Mouse (Mus musculus): Measurements from ENCODE around the gene Psapl1.
"Not testable (repeated sequence)": the region's sequence is repeated elsewhere in the genome, so short reads cannot be mapped to it uniquely, and the experiment has no call there.

Gene Psapl1

DNA sequence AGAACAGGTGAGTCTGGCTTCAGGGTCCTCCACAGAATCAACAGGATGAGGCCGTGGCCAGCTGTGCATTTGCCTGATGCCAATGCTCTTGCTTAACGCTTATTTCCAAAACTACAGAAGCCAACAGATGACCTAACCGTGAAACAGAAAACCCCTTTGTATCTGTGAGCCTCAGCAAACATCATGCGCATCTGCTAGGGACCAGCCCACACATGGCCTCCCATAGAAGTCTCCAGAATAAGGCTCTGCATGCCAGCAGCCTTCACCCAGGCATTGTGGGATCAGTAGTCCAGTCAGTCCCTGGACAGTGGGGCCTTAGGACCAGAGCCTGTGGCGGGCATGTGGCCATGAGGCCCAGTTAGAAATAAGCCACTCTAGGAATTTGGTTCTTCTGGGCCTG lies 400 bp upstream of the Psapl1 start:
- DNase-seq (ENCODE audit: low spot score), result no peak

DNA sequence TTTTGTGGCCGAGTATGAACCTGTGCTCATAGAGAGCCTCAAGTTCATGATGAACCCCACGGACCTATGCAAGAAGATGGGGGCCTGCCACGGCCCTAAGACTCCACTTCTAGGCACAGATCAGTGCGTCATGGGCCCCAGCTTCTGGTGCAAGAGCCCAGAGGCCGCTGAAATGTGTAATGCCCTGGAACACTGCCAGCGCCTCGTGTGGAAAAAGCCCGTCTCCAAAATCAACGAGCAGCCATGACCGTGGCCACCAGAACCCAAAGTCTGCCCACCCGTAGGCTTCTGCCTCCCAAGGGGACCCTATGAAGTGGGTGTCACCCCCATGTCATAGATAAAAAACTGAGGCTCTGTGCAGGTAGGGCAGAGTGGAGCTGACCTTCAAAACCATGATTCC lies 1.6 kb downstream of the Psapl1 start:
- no peak for DNase-seq (ENCODE audit: low spot score)

DNA sequence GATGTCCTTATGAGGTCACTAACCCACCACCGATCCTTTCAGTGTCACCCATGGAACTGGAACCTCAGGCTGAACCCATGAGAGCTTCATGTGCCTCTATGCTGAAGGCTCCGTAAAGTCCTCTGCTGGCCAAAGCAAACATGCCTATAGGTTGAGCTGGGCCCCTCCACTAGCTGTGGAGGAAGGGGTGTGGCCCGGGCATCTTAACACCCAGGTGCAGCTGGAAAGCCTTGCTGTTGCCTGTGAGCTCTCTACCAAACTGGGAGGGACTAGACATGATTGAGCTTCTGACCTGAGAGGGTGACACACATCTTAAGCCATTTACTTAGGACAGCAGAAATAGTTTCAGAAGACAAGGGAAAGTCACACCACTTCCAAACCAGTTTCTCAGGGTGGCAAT lies 5.0 kb downstream of the Psapl1 start:
- no peak for DNase-seq (ENCODE audit: low spot score)

DNA sequence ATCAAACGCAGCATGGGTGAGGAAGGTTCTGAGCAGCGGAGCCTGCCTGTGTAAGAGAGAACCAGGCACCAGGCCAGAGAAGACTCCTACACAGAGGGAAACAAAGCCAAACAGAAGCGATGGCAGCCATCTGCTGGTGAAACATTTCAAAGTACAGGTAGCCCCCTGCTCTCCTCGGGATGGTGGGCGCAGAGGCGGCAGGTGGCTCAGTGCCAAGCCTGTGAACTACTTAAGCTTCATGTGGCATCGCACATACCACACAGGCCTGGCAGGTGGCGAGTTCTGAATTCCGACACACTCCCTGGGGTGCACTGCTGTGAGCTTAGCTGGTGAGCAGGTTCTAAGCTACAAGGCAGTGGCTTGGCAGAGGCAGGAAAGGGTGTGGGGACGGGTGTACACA lies 9.5 kb downstream of the Psapl1 start:
- DNase-seq (ENCODE audit: low spot score), result no peak

DNA sequence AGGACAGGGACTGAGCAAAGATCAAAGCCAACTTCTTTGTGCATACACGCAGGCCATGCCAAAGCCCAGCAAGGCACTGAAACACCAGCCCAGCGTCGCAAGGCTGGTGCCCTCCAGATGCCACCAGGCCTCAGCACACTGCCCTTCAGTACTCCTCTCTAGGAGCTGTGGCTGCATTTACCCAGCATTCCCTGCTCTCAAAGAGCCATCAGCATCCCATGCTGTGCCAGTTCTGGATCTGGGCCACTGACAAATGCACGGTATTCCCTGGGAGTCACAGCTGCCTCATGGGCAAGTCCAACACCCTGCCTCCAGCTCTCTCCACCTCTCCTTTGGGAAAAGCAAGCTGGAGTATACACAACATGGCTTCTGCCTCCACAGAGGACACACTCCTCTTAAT lies 16.3 kb downstream of the Psapl1 start:
- DNase-seq (ENCODE audit: low spot score), result no peak

GRCm38 (mm10) chr5:36220626-36221025 lies 16.8 kb downstream of the Psapl1 start:
- no peak for DNase-seq (ENCODE audit: low spot score)

- no peak for DNase-seq (ENCODE audit: low spot score)
These were observed 20.0 kb downstream of the Psapl1 start for GRCm38 (mm10) chr5:36223787-36224186.

GRCm38 (mm10) chr5:36225855-36226254 lies 22.0 kb downstream of the Psapl1 start:
- DNase-seq (ENCODE audit: low spot score), result no peak

DNA sequence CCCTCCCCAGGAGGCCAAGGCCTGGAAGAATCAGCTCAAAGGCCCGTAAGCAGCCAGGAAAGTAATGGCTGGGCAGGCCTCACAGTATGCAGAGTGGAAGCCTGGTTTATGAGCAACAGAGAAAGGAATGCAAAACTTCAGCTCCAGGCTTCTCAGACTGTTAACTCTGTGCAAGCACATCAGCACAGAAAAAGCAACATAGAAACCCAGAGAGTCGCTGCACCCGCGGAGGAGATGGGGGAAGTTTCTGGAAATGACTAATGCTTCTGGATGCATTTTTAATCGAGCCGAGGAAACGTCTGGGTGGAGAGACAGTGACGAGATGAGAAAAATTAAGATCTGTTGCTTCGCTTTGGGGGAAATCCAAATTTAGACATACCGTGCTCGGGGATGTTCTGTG lies 22.5 kb downstream of the Psapl1 start:
- DNase-seq (ENCODE audit: low spot score), result no peak

DNA sequence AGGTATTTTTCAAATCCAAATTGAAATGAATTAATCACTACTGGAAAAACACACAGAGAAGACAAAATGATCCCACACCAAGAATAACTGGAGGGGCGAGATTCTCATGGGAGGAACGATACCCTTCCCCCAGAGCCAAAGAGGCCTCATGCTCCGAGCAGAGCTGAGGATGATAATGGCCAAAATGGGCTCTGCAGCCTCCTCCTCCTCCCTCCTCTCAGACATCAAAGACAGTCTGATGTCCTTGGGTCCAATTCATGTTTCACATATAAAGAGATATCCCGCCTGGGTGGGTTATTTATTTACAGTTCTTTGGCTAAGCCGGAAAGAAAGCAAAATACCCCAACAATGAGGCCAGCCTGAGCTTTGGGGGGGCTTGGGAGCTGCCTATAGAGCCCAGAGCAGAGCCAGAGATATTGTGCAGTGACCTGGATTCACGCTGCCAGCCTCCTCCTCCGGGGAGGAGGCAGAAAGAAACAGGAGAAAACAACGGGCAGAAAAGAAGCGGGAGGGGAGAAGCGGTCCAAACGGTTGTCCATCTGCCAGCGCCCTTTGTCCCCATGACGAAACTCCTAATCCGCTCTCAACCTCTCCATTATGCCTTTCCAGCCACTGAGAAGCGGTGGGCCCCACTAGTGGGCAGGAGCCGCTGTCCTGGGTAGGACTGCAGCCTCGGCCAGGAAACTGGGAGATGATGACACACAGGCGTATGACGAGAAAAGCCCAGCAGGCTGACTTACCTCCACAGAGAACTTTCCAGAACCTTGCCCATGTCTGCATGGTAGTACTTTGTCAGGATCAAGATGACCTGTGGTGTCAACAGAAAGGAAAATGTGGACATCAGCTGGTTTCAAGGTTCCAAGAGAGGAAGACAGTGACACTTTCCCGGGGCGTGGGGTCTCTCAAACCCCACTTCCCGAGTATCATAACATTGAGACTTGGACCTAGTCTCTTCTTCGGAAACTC lies 24.9 kb downstream of the Psapl1 start:
- DNase-seq (ENCODE audit: low spot score), result no peak

DNA sequence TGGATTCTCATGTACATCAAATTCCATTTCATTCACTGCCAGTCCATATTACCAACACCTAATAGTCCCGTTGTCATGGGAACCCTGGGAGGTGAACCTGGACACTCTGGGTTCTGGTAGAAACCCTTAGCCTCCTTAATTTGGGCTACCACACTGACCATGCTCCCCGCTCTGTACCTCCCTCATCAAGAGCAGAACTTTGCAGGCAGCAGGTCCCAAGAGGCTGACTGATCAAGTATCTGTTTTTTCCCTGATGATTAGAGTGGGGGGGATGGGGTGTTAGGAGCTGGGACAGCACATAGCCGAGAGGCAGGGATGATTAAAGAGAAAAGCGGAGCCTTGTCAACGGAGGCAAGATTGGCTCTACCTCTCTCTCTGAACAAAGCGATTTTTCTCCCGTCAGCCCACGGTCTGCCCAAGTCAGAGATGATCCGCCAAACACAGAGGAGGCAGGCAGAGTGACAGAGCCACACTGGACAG lies 26.5 kb downstream of the Psapl1 start:
- no peak for DNase-seq (ENCODE audit: low spot score)

- DNase-seq (ENCODE audit: low spot score), result not testable (repeated sequence)
These were observed 33.7 kb downstream of the Psapl1 start for GRCm38 (mm10) chr5:36237526-36237925.

DNA sequence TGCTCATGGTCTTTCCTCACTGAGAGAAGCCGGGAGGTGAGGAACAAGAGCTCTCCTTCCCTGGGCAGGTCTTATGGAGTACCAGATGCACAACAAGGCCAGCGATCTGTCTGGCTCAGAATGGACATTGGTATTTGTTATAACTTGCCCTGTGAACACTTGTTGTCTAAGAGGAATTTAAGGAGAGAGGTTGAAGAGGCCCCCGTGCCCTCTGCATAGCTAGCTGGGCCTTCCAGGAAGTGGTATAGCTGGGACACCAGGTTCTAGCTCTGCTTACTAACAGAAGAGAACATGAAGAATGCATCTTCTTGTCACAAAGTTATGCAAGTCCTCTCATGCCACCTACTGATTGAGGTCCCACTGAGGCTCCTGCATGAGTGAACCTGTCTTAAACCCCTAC lies 44.2 kb downstream of the Psapl1 start:
- no peak for DNase-seq (ENCODE audit: low spot score)

DNA sequence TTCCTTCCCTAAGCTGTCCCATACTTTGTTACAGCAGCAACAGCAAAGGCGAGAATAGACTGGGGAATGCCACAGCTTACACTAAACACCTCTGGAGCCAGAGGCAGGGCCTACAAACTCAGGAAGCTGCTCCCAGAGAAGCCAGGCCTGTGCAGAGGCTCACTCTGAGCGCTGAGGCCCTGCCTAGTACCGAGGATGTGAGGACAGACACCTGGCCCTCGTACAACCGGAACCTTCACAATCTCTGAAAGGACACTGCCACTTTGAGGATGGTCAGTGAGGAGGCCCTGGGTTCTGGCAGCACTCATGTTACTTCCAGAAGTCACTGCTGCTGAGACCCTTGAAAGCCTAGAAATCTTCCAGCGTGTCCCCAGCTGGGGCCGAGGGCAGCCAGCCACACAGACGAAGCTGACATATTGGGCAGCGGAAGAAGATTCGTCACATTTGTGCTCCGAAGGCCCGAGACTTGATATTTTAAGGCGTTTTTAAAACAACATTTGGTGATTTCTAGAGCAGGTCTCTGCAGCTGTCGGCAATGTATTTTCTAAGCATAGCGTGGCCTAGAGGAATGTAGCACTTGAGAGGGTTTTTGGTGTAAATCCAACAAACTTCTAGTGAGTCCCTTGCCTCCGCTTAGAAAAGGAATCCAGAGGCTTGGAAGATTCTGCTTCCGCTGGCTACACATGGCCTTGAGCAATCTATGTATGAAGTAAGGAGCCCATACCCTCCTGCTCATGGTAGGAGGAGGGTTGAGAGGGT lies 49.1 kb downstream of the Psapl1 start:
- DNase-seq (ENCODE audit: low spot score), result no peak

DNA sequence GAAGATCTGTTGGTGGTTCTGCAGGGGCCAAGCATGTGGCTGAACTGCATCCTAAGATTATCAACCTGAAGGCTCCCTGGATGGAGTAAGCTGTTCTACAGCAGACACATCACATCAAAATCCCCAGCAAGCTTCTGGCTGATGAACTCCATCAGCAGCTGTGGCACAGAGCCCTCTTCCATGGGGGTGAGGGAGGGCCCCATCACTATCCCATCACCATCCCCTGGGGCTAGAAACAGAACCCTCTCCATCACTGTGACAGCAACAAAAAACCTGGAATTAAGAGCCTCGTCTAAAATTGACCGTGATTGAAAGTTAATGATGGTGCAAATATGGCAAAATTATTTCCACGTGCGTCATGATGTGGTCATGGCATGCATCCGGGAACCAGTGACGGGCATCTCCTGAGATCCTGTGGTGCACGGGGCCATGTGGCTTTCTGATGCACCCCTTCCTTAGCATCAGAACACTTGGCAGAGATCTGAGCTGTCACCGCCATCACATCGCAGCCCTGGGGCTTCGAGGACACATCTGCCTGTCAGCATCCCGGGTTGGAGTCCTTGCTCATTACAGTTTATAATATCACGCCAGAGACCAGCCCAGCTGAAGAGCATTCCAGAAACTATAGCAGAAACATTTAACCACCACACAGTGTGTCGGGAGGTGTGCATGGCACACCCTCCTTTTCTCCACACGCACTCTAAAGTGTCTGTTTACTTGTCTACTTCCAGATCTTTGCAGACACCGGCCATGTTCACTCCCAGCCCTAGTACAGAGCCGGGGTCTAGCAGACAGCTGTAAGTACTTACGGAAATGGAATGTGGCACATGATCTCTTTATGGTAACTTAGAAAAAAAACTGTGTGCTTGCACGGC lies 51.1 kb downstream of the Psapl1 start:
- DNase-seq (ENCODE audit: low spot score), result no peak

All from MN1 (cell line).